Mouse (Mus musculus): ENCODE data around the gene Uap1l1. TPM values are rescaled to one million over a fixed set of nuclear protein-coding genes. Genes with fewer than 3 reads are reported as not detected.

Uap1l1 gene
- total RNA-seq, 2 experiments from 2014 or later: 9.0 to 9.8 TPM

GRCm38 (mm10) chr2:25371764-25372643 lies 6.5 kb upstream of the Uap1l1 start, which contains the start of gene Sapcd2:
Gene Sapcd2 (plus strand): TSS chr2:25372321.
- peak; percentile 77 for DNase-seq

GRCm38 (mm10) chr2:25369996-25370395 lies 4.5 kb upstream of the Uap1l1 start:
- no peak for DNase-seq

- no peak for DNase-seq
These were observed 756 bp downstream of the Uap1l1 start for GRCm38 (mm10) chr2:25364761-25365090.

DNA sequence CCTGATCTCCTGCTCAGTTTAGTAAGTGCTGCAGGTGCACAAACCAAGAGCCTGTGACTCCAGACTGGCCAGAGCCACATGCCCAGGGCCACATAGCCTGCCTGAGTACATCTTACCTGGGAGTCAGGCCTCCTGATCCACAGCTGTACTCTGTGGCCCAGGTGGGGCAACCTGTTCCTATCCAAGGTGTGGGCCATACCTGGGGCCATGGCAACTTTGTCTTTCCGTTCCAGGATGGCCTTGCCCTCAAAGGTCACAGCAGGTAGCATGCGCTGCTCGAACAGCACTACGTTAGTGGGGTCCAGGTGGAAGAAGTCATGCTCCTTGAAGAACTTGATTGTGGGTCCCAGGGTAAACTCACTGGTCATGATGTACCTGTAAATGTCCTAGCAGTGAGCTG lies 1.2 kb downstream of the Uap1l1 start:
- no peak for DNase-seq

GRCm38 (mm10) chr2:25363478-25364178 lies 1.9 kb downstream of the Uap1l1 start:
- DNase-seq: no peak

- DNase-seq: no peak
These were observed 5.6 kb downstream of the Uap1l1 start for GRCm38 (mm10) chr2:25359848-25360247.

DNA sequence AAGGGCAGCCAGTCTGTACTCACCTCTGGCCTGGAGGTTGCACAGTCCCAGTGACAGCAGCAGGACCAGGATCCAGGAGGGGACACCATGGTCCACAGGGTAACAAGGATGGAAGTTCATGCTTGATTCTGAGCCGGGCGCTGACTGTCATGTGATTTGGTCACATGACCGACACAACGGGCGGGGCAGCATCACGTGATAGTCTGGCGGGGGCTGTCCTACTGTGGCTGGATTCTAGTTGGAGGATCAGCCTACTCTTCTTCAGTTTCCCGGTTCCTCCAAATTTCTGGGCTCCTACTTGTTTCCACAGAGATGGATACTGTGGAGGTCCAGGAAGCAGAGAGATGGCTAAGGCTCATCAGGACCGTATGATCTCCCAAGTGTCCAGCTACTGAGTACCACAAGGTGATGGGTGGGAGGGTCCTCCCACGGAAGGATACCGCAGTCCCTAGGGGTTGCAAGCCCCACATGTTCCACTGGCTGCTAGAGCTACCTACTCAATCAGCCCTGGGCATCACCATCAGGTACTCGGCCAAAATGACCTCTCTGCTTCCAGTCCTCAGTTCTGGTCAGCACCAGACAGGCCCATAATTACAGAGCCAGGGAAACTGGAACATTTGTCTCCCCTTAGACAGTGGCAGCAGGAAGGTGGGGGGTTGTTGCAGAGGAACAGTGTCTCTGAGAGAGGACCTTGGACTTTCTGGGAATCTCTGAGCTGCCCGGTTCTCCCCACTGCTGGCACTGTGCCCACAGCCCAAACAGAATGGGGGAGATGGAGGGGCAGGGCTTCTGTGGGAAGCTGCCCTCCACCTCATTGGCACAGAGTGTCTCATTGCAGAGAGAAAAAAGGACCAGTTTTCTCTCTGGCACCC lies 9.0 kb downstream of the Uap1l1 start, which contains the start of gene Dpp7:
TSS of gene Dpp7 (minus strand) at position 152 of the 872 bp plus-strand sequence.
- peak; percentile 68 for DNase-seq

- DNase-seq: no peak
These were observed 9.9 kb downstream of the Uap1l1 start for GRCm38 (mm10) chr2:25355419-25356066.

GRCm38 (mm10) chr2:25354211-25354610 lies 11.3 kb downstream of the Uap1l1 start:
- no peak for DNase-seq

GRCm38 (mm10) chr2:25350701-25351100 lies 14.8 kb downstream of the Uap1l1 start:
- no peak for DNase-seq

GRCm38 (mm10) chr2:25349499-25349898 lies 16.0 kb downstream of the Uap1l1 start:
- no peak for DNase-seq

- no peak for DNase-seq
These were observed 17.3 kb downstream of the Uap1l1 start for GRCm38 (mm10) chr2:25348162-25348561.

- DNase-seq: no peak
These were observed 27.2 kb downstream of the Uap1l1 start for GRCm38 (mm10) chr2:25338303-25338702.

DNA sequence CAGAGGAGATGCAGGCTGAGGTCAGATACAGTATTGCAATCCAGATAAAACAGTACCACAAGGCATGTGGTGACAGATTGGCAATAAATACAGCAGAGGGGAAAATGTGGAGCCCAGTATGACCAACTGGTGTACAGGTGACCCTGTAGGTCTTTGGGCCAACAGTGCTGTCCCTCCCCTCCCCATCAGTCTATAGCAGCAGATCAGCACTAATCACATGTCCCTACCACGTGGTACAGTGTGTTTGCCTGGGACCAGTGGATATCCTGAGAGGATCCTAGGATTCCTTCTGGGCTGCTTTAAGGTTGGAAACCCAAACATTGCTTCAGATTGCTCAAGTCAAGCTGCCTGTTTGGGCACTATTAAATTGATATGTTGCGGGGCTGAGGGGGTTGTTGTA lies 31.9 kb downstream of the Uap1l1 start:
- no peak for DNase-seq

DNA sequence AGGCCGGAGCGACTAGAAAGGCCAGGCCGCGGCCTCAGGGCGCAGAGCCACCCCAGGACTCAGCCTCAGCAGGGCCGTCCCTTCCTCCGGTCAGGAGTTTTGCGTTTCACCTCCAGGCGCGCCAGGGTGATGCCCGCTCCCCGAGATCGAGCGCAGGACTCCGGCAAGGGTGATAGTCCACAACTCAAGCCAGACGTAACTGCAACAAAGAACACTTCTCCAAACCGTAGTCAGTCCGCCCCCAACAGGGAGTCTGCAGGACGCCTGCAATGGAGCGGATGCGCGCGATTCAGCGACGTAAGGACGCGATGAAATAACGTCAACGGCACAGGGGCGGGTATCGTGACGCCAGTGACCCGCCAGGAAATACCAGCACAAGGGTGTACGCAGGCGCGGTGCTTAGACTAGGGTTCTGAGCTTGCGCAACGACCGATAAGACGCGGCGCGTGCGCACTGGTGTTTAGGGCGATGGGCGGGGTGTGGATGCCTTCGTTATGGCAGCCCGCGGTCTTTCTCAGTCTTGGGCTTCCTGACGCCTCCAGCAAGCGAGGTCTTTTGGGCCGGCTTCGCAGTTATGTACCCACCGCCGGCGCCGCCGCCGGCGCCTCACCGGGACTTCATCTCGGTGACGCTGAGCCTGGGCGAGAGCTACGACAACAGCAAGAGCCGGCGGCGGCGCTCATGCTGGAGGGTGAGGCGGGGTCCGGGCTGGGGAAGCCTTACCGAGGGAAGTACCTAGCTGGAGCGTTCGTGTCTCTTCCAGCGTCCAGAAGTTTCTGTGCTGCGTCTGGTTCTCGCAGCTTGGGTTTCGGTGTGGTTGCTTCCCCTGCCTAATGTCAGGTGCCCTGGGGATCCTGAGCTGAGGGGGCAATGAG lies 33.0 kb downstream of the Uap1l1 start, which contains the start of gene Man1b1:
TSS of gene Man1b1 (plus strand) at position 53 of the 875 bp plus-strand sequence.
- DNase-seq: peak; percentile 99

DNA sequence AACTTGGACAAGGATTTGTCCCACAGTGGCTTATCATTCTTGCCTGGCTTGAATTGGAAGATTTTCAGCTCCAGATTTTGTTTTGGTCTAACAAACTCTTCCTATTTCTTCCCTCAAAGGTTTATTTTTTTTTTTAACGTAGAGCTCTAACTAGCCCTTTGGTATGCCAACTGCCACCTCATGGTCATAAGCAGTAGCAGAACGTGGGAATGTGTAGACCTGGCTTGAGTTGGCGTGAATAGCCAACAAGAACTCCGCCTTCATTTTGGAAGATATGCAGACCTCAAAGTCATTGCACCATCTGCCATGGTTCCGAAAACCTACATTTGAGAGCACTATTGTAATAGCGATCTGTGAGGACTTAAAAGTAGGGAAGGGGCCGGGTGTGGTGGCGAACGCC lies 34.0 kb downstream of the Uap1l1 start:
- no peak for DNase-seq

DNA sequence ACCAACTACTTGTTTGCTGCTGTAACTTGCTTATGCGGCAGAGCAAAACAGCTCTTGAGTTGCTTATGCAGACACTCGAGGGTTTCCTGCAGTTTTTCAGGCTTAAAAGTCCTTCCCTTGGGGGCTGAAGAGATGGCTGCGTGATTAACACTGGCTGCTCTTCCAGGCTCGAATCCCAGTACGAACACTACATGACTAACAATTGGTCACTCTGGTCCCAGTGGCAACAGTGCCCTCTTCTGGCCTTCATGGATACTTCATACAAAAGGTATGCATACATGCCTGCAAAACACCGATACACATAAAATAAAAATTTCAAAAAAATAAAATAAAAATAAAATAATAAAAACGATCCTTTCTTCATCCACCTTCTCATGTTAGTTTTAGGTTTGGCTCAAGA lies 37.0 kb downstream of the Uap1l1 start:
- no peak for DNase-seq

DNA sequence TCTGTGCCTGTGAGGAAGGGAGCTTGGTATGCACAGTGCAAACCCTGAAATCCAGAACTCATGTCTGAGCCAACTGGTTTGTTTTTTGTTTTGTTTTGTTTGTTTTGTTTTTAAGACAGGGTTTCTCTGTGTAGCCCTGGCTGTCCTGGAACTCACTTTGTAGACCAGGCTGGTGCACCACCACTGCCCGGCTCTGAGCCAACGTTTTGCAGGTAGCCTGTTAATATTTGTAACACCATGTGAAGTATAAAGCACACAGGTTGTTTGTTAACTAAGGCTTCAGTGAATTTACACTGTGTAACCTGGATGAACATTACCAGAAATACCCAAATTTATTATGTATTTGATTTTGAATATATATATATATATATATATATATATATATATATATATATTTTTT lies 39.4 kb downstream of the Uap1l1 start:
- no peak for DNase-seq

DNA sequence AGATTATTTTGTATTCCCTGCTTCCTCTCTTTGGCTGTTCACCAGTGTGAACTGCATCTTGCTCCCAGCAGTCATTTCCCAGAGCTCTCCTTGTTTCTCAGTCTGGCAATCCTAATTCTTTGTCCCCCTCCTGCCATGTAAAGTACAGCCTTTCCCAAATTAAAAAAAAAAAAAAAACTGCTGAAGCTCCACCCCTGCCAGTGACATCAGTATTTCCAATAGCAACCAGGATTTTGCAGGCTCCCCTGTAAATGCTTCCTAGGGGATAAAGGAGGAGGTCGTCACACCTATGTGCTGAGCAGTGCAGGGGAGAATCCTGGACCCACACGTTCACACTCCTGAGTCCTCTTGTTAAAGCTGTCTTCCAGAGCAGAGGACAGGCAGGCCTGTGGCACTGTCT lies 45.4 kb downstream of the Uap1l1 start:
- no peak for DNase-seq

DNA sequence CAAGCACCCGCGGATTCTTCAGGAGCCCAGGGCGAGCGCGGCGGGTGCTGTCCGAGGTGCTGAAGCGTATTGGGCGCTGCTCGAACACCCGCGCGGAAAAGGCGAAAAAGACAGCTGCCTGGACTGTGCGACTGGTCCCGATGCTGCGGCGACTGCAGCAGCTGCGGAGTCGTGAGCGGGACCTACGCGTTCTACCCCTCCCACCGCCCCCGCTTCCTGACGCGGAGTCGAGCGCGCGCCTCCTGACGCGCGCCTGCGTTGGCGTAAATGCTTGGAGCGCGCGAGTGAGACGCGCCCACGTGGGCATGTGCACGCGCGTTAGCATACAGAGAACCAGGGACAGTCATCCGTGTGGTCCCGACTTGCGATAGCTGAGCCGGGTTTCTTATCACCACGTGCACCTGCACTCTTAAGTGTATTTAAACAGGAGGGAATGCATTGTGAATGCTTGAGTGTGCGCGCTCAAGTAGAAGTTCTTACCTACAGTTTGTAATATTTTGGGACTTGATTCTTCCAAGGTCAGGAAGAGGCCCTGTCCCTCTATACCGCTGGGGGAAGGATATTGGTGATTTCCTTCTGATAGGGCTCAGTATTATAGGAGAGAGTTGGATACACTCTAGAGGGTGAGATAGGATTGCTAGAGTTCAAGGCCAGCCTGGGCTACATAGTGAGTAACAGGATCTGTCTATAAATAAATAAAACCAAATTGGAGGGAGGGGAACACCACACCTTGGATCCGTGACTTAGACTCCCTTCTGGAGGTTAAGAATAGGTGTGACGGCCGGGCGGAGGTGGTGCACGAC lies 46.3 kb downstream of the Uap1l1 start, which contains the start of gene Grin1:
TSS of gene Grin1 (minus strand) at position 217 of the 803 bp plus-strand sequence.
- peak; percentile 79 for DNase-seq
